Mouse (Mus musculus) midbrain, postnatal 0 days (tissue): ENCODE results near the gene Epha2. TPM values are rescaled to one million over a fixed set of nuclear protein-coding genes. Genes with fewer than 3 reads are reported as not detected.

Source experiments
- ATAC-seq: fragments of 200-750 bp; cut with Nextera tagmentation; 2 replicates; pipeline ENCODE4 v1.8.0; 2017; ENCODE audit warnings: moderate number of reproducible peaks, mild to moderate bottlenecking, moderate TSS enrichment, moderate library complexity; ENCODE audit not compliant: low FRiP score
- DNase-seq: peaks from one replicate; pipeline ENCODE4 v3.0.0-alpha.2; 2015; ENCODE audit warnings: low spot score
- H3K27ac ChIP-seq: fragments of 300-500 bp; sonication (generic); 2 replicates; pipeline ENCODE4 v1.5.1; 2014; ENCODE audit warnings: low read depth, mild to moderate bottlenecking, low read length, mixed read lengths
- H3K27me3 ChIP-seq: fragments of 300-500 bp; sonication (generic); 2 replicates; pipeline ENCODE4 v1.6.1; 2014; ENCODE audit warnings: low read length, control low read depth, mixed read lengths; ENCODE audit not compliant: insufficient read depth
- H3K36me3 ChIP-seq: fragments of 300-500 bp; sonication (generic); 2 replicates; pipeline ENCODE4 v1.6.1; 2014; ENCODE audit warnings: low read length, control low read depth, mixed read lengths; ENCODE audit not compliant: insufficient read depth
- H3K4me1 ChIP-seq: fragments of 300-500 bp; sonication (generic); 2 replicates; pipeline ENCODE4 v1.6.1; 2014; ENCODE audit warnings: mild to moderate bottlenecking, control low read depth, antibody characterized with exemption, low read length, mixed read lengths; ENCODE audit not compliant: insufficient read depth
- H3K4me2 ChIP-seq: fragments of 300-500 bp; sonication (generic); 2 replicates; pipeline ENCODE4 v1.6.1; 2014; ENCODE audit warnings: low read depth, mild to moderate bottlenecking, low read length, mixed read lengths; ENCODE audit not compliant: poor library complexity, severe bottlenecking
- H3K4me3 ChIP-seq: fragments of 300-500 bp; sonication (generic); 2 replicates; pipeline ENCODE4 v1.5.1; 2014; ENCODE audit warnings: low read depth, mild to moderate bottlenecking, low read length, moderate library complexity
- H3K9ac ChIP-seq: fragments of 300-500 bp; sonication (generic); replicated peaks from 2 replicates; pipeline ENCODE4 v1.6.1; 2014; ENCODE audit warnings: mild to moderate bottlenecking, low read length, moderate library complexity, mixed read lengths; ENCODE audit not compliant: poor library complexity, severe bottlenecking
- H3K9me3 ChIP-seq: fragments of 300-500 bp; sonication (generic); 2 replicates; pipeline ENCODE4 v1.6.1; 2016; ENCODE audit warnings: low read length, control low read depth
- CTCF ChIP-seq: IDR thresholded peaks from 2 replicates; pipeline ENCODE4 v1.5.1; 2016; ENCODE audit warnings: antibody characterized with exemption, mild to moderate bottlenecking
- WGBS: fragments of 180-500 bp; shearing (Covaris S2); extraction: QIAGEN DNeasy Blood & Tissue Kit; methylation state at CpG from one replicate; pipeline ENCODE4 v1.1.7; 2014; 5-methylcytosine and 5-hydroxymethylcytosine counted together
- polyA plus RNA-seq: library from polyadenylated mRNA; unstranded; fragments of >200 nt; fragmentation: Nextera tagmentation; extraction: Ambion mirVana; gene quantifications from 2 replicates; pipeline ENCODE4 v1.2.1, GENCODE M21; 2015
- total RNA-seq: library from RNA; depleted of rRNA; stranded (reverse); fragments of >200 nt; gene quantifications from 2 replicates; pipeline ENCODE4 v1.2.3, GENCODE M21; 2014; rRNA removed

Epha2 gene
- total RNA-seq (3.1 and 3.2 TPM in 2 replicates), polyA plus RNA-seq (0.27 and 0.30 TPM in 2 replicates)

DNA sequence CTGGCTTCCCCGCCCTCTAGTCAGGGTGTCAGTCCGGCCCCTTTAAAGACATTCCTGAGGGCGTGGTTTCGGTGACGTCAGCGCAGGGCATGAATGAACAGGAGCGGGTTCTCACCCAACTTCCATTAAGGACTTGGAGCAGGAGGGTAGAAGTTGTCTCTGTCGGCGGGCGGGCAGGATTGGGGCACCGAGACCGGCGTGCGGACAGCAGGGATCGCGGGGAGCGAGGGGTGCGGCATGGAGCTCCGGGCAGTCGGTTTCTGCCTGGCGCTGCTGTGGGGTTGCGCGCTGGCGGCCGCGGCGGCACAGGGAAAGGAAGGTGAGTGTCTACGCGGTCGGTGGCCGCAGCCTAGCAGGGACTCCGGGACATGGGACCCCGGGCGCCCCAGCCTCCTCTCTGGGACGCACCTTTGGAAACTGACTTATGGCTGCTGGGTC lies at the start of gene Epha2:
Gene Epha2 (plus strand): TSS at position 125 of the 438 bp plus-strand sequence.
- Histone ChIP-seq H3K27me3 (peaks cover 28% of the 10 kb centered on the region), H3K27ac (no peak within 1 kb of the TSS), H3K9ac (peak within 1 kb of the TSS; percentile 54), H3K9me3 (no peaks in the 10 kb centered on the region), H3K4me2 (peak within 1 kb of the TSS; percentile 99), H3K4me3 (peak within 1 kb of the TSS; percentile 62), H3K4me1 (peaks cover 8% of the 10 kb centered on the region; the same call in 1 of the 2 replicates), H3K36me3 (no peaks in the 10 kb centered on the region)
- ATAC-seq (no peak), DNase-seq (peak; percentile 74)
- under 1% methylated on average over 34 of the region's 35 CpGs for WGBS
- TF ChIP-seq CTCF: no peak

DNA sequence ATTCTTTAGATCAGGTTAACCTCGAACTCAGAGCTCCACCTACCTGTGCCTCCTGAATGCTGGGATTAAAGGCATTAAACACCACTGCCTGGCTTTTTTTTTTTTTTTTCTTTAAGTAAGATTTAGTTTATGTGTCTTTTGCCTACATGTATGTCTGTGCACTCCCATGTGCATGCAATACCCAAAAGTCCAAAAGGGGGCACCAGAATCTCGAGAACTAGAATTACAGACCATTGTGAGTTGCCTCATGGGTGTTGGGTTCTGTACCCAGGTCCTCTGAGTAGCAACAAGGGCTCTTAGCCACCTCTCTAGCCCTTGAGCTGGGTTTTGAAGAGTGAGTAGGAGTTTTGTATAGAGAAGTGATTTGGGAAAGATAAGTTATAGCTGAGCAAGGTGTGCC lies 48.4 kb upstream of the Epha2 start:
- no peak overlapping the region for H3K27ac ChIP-seq
- DNase-seq: no peak
- H3K36me3 ChIP-seq: no peaks in the 10 kb centered on the region
- no peak overlapping the region for H3K4me2 ChIP-seq
- no peak overlapping the region for H3K9ac ChIP-seq
- no peak for ATAC-seq
- 76% methylated on average over 2 of the region's 2 CpGs for WGBS
- peaks cover 19% of the 10 kb centered on the region for H3K27me3 ChIP-seq
- no peaks in the 10 kb centered on the region for H3K4me1 ChIP-seq
- peak; percentile 32 for TF ChIP-seq CTCF
- no peaks in the 10 kb centered on the region for H3K9me3 ChIP-seq
- H3K4me3 ChIP-seq: no peak overlapping the region

DNA sequence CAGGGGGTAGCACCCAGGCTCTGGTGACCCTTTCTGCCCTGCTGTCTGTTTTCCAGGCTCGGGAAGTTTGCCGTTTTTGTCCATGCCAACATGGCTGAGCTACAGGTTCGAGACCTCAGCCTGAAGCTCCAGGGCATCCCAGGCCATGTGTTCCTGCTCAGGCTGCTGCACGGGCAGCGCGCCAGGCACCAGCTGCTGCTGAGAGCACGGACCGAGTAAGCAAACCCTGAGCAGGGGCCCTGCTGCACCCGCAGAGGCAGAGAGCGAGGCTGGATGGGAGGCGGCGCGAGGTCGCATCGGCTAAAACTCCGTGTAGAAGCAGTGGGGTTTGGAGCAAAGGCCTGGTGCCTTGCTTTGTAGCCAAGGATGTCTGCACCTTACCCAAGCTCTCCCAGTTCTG lies 46.8 kb upstream of the Epha2 start:
- Histone ChIP-seq H3K4me3 (no peak overlapping the region), H3K27ac (no peak overlapping the region), H3K36me3 (no peaks in the 10 kb centered on the region), H3K4me2 (no peak overlapping the region), H3K9me3 (no peaks in the 10 kb centered on the region), H3K4me1 (no peaks in the 10 kb centered on the region), H3K27me3 (peaks cover 3% of the 10 kb centered on the region; the same call in 1 of the 2 replicates), H3K9ac (no peak overlapping the region)
- 66% methylated on average over 16 of the region's 16 CpGs for WGBS
- no peak for TF ChIP-seq CTCF
- ATAC-seq (no peak), DNase-seq (peak; percentile 55)

DNA sequence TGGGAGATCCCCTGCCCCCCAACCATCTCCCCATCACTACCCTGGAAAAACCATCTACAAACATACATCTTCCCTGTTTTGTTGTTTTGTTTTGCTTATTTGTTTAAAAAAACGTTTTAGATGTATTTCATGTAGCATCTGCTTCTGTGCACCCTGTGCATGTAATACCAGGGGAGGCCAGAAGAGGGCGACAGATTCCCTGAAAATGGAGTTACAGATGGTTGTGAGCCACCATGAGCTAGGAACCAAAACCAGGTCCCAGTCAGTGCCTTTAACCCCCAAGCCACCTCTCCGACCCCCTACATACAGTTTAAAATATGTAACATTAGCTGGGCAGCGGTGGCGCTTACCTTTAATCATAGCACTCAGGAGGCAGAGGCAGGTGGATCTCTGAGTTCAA lies 43.6 kb upstream of the Epha2 start:
- peak; percentile 63 for TF ChIP-seq CTCF
- no peaks in the 10 kb centered on the region for H3K4me1 ChIP-seq
- no peaks in the 10 kb centered on the region for H3K9me3 ChIP-seq
- H3K4me3 ChIP-seq: no peak overlapping the region
- DNase-seq (no peak), ATAC-seq (no peak)
- no peak overlapping the region for H3K27ac ChIP-seq
- 70% methylated on average over 5 of the region's 5 CpGs for WGBS
- no peaks in the 10 kb centered on the region for H3K27me3 ChIP-seq
- H3K4me2 ChIP-seq: no peak overlapping the region
- H3K9ac ChIP-seq: no peak overlapping the region
- no peaks in the 10 kb centered on the region for H3K36me3 ChIP-seq

DNA sequence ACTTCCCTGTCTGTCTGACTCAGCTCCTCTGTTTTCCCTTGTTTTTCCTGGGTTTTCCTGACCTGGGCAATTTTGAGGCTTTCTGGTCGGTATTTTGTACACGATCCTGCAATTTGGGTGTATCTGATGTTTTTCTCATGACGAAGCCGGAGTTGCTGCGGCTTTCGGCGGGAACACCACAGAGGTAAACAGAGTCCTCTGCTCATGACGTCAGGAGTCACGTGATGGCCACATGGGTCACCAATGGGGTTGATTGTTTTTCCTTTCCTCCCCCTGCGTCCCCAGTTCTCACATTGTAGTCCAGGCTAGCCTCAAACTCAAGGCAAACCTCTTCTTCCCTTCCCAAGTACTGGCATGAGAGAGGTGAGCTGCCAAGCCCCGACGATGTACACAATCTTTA lies 41.6 kb upstream of the Epha2 start:
- H3K4me1 ChIP-seq: no peaks in the 10 kb centered on the region
- H3K9me3 ChIP-seq: no peaks in the 10 kb centered on the region
- H3K4me3 ChIP-seq: no peak overlapping the region
- H3K9ac ChIP-seq: no peak overlapping the region
- no peak overlapping the region for H3K4me2 ChIP-seq
- no peaks in the 10 kb centered on the region for H3K36me3 ChIP-seq
- H3K27ac ChIP-seq: no peak overlapping the region
- H3K27me3 ChIP-seq: no peaks in the 10 kb centered on the region
- TF ChIP-seq CTCF: no peak
- 83% methylated on average over 12 of the region's 12 CpGs for WGBS
- ATAC-seq (no peak), DNase-seq (no peak)

DNA sequence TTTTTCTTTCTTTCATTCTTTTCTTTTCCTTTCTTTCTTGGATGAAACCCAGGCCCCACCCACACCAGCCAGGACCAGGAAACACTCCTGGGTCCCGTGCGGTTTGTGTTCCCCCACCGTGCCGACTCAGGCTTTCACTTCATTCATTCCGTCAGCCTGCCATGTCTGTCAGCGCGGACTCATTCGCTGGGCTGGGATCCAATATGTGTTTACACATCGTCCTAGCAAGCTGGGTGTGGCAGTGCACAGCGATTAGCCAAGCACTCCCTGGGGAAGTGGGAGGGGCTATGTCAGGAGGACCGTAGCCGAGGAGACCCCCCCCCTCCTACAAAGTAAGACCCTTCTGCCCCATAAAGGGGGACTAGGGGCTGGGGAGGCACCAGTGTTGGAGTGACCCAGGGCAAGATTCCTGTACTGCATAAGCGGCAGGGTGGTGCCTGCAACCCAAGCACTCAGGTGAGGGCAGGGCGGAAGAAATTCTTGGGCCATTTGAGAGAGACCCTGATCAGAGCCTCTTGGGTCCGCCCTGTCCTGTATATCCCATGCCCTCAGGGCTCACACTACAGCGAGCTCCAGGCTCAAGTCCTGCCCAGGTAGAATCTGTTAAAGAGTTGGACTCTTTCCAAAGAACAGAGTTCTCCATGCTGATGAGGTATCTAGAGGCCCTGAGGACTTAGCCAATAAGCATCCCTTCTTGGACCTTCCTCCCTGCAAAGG lies 40.9 kb upstream of the Epha2 start:
- WGBS: 64% methylated on average over 16 of the region's 16 CpGs
- Histone ChIP-seq H3K4me3 (no peak overlapping the region), H3K4me1 (no peaks in the 10 kb centered on the region), H3K36me3 (no peaks in the 10 kb centered on the region), H3K9me3 (no peaks in the 10 kb centered on the region), H3K9ac (no peak overlapping the region), H3K27me3 (no peaks in the 10 kb centered on the region), H3K27ac (no peak overlapping the region), H3K4me2 (no peak overlapping the region)
- no peak for DNase-seq
- ATAC-seq: peak; percentile 20; the same call in 1 of the 2 replicates
- TF ChIP-seq CTCF: no peak
